Mouse (Mus musculus) liver, embryonic 14.5 days (tissue): Measurements from ENCODE around the gene Tspan11. TPM values are rescaled to one million over a fixed set of nuclear protein-coding genes. Genes with fewer than 3 reads are reported as not detected.

Experiments used
- ATAC-seq: fragments of 200-750 bp; cut with Nextera tagmentation; 2 replicates; pipeline ENCODE4 v1.8.0; 2017; ENCODE audit warnings: moderate number of reproducible peaks, mild to moderate bottlenecking, moderate library complexity; ENCODE audit not compliant: insufficient read depth
- DNase-seq, 3 experiments: peaks; one replicate each; pipeline ENCODE4 v3.0.0-alpha.2; 2012 to 2013; ENCODE audit warnings: low read depth in 3 of 3, low spot score in 3 of 3
- H3K27ac ChIP-seq: fragments of 300-500 bp; sonication (generic); 2 replicates; pipeline ENCODE4 v1.5.1; 2014; ENCODE audit warnings: moderate library complexity, mild to moderate bottlenecking, control low read depth, inconsistent platforms
- H3K27me3 ChIP-seq: fragments of 300-500 bp; sonication (generic); 2 replicates; pipeline ENCODE4 v1.6.1; 2014; ENCODE audit warnings: mild to moderate bottlenecking, low read length, moderate library complexity; ENCODE audit not compliant: control insufficient read depth, insufficient read depth
- H3K36me3 ChIP-seq: fragments of 300-500 bp; sonication (generic); replicated peaks from 2 replicates; pipeline ENCODE4 v1.6.1; 2014; ENCODE audit warnings: low read depth; ENCODE audit not compliant: control insufficient read depth, insufficient read depth
- H3K4me1 ChIP-seq, 2 experiments: fragments of 200-500 bp in 1 of 2; fragments of 300-500 bp in 1 of 2; sonication (generic) in 1 of 2; replicated peaks; 2 replicates each; pipeline ENCODE4 v1.6.1; 2012 to 2014; ENCODE audit warnings: antibody characterized with exemption in 1 of 2, inconsistent platforms in 1 of 2, low read length in 1 of 2; ENCODE audit not compliant: control insufficient read depth in 2 of 2, insufficient read depth in 2 of 2
- H3K4me2 ChIP-seq: fragments of 300-500 bp; sonication (generic); 2 replicates; pipeline ENCODE4 v1.6.1; 2014; ENCODE audit warnings: low read depth, mild to moderate bottlenecking, control low read depth, moderate library complexity
- H3K4me3 ChIP-seq, 2 experiments: fragments of 200-500 bp in 1 of 2; fragments of 300-500 bp in 1 of 2; sonication (generic) in 1 of 2; 2 replicates each; pipeline ENCODE4 v1.5.1; 2012 to 2014; ENCODE audit warnings: low read depth in 2 of 2, low read length in 2 of 2, mild to moderate bottlenecking in 2 of 2, control low read depth in 1 of 2, inconsistent platforms in 1 of 2, moderate library complexity in 1 of 2; ENCODE audit not compliant: insufficient read depth in 1 of 2
- H3K9ac ChIP-seq: fragments of 300-500 bp; sonication (generic); replicated peaks from 2 replicates; pipeline ENCODE4 v1.6.1; 2014; ENCODE audit warnings: mild to moderate bottlenecking, control low read depth, moderate library complexity
- H3K9me3 ChIP-seq: fragments of 300-500 bp; sonication (generic); 2 replicates; pipeline ENCODE4 v1.6.1; 2016; ENCODE audit warnings: low read length, mixed read lengths; ENCODE audit not compliant: control insufficient read depth
- CTCF ChIP-seq: IDR thresholded peaks from 2 replicates; pipeline ENCODE4 v1.5.1; 2016; ENCODE audit warnings: antibody characterized with exemption, low read depth, control low read depth
- EP300 ChIP-seq: IDR thresholded peaks from 2 replicates; pipeline ENCODE4 v1.6.1; 2016; ENCODE audit warnings: antibody characterized with exemption, low read depth
- WGBS: fragments of 180-500 bp; shearing (Covaris S2); extraction: QIAGEN DNeasy Blood & Tissue Kit; methylation state at CpG from one replicate; pipeline ENCODE4 v1.1.7; 2014; ENCODE audit not compliant: insufficient replicate concordance; 5-methylcytosine and 5-hydroxymethylcytosine counted together
- polyA plus RNA-seq, 2 experiments: library from polyadenylated mRNA; depleted of rRNA in 1 of 2; stranded (reverse) in 1 of 2; unstranded in 1 of 2; fragments of >200 nt; fragmentation: Nextera tagmentation in 1 of 2; extraction: Ambion mirVana in 1 of 2; gene quantifications; 2 replicates each; pipeline versions ENCODE4 v1.2.1 to v1.2.3; 2012 to 2014

The Tspan11 gene
- polyA plus RNA-seq, 2 experiments: 0.07 to 0.23 TPM

DNA sequence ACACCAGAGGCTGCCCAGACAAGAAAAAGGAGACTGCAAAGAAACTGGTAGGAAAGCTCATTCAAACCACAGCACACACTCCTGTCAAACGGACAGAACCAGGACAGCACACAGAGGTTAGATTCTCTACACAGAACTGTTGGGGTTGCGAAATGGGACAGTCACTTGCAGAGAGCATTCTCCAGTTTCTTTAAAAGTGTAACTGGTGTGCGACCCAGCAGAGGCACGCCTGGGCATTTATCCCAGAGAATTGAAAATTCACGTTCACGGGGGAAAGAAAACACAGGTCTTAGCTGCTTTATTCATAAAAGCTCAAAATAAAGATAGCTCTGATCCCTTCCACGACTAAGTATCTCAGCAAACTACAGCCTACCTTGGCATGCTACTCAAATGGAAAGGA lies 18.3 kb upstream of the Tspan11 start:
- Histone ChIP-seq H3K36me3 (no peaks in the 10 kb centered on the region), H3K9me3 (no peaks in the 10 kb centered on the region), H3K27me3 (no peaks in the 10 kb centered on the region), H3K4me3 (no peak overlapping the region), H3K4me1 (no peaks in the 10 kb centered on the region), H3K27ac (no peak overlapping the region), H3K4me2 (no peak overlapping the region), H3K9ac (no peak overlapping the region)
- ATAC-seq (no peak), DNase-seq (no peak)
- TF ChIP-seq EP300 (no peak), CTCF (no peak)
- 59% methylated on average over 7 of the region's 7 CpGs for WGBS

DNA sequence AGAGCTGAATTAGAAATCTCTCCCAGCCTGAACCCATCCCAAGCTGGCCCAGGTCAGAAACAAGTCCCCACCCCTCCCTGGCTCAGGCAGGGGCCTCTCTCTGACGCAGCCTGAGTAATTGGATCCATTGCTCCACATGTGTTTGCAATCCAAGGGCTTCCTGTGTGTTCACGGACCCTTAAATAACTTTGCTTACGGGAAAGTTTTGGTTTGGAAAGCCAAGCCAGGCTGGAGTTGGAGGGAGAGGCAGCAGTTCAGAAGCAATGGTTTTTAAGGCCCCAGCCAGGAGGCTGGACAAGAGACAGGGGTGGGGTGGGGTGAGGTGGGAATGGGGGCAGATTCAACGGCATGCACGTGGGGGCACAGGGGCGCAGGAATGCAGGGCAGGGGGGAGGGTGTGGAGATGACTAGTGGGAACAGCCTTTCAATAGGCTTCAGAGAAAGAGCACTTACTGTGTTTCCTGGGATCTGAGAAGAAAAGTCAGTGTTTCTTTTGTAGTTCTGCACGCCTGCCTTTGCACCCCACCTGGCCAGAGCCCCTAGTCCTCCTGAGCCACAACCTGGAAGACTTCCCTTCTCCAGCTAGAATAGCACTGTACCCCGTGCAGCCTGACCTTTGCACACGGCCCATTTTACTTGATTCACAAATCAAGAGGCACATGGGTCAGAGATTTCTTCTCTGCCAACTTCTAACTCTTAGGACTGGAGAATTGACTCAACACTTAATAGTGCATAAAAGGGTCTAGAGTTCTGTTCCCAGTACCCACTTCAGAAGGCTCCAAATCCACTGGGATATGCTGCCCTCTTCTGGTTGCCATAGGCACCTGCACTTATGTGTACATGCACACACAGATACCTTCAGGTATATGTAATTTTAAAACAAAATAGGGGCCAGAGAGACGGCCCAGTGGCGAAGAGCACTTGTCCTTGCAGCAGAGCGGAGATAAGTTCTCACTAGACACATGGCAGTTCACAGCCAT lies 16.8 kb upstream of the Tspan11 start:
- Histone ChIP-seq H3K4me1 (no peaks in the 10 kb centered on the region), H3K9ac (no peak overlapping the region), H3K27me3 (no peaks in the 10 kb centered on the region), H3K4me3 (no peak overlapping the region), H3K9me3 (no peaks in the 10 kb centered on the region), H3K36me3 (no peaks in the 10 kb centered on the region), H3K27ac (no peak overlapping the region), H3K4me2 (no peak overlapping the region)
- TF ChIP-seq EP300 (no peak), CTCF (no peak)
- WGBS: 64% methylated on average over 12 of the region's 12 CpGs
- ATAC-seq (no peak), DNase-seq (no peak)

DNA sequence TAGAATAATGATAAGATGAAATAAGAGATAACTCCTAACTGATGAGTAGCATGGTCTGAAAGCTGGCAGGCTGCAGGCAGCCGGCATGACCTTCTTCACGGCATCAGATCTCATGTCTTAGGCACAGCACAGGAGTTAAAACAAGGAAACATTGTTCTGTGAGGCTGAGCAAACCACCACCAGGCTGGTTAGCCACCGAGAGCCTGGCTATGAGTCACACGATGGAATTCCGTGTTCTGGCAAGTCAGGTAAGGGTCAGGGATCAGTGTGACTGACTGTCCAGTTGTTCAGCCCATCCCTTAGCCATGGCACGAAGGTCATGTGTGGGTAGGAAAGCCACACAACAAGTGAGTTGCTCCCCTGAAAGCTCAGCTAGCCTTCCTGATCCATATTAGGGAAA lies 16.0 kb upstream of the Tspan11 start:
- H3K9me3 ChIP-seq: no peaks in the 10 kb centered on the region
- H3K27ac ChIP-seq: no peak overlapping the region
- H3K4me2 ChIP-seq: no peak overlapping the region
- DNase-seq (no peak), ATAC-seq (no peak)
- WGBS: 60% methylated on average over 6 of the region's 6 CpGs
- no peak for TF ChIP-seq EP300
- no peak for TF ChIP-seq CTCF
- H3K36me3 ChIP-seq: no peaks in the 10 kb centered on the region
- H3K4me1 ChIP-seq: no peaks in the 10 kb centered on the region
- H3K27me3 ChIP-seq: no peaks in the 10 kb centered on the region
- H3K4me3 ChIP-seq: no peak overlapping the region
- H3K9ac ChIP-seq: no peak overlapping the region

DNA sequence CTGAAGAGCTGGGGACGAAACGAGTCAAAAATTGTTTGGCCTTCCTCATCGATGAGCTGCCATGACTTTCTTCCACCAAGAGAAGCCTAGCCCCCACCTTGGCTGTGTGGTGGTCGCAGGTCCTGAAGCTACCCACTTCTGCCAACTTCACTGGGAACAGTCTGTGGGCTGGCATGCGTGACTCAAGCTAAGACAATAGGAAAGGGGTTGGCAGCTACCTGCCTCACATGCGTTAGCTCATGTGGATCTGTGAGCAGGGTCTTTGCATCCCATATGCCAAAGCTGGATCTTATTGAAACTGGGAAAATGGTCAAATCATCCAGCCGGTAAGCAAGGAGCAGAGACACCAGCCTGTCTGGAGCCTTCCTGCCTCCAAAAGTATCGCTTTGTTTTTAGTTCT lies 14.8 kb upstream of the Tspan11 start:
- Histone ChIP-seq H3K36me3 (no peaks in the 10 kb centered on the region), H3K9ac (no peak overlapping the region), H3K4me1 (no peaks in the 10 kb centered on the region), H3K4me2 (no peak overlapping the region), H3K27ac (no peak overlapping the region), H3K4me3 (no peak overlapping the region), H3K27me3 (no peaks in the 10 kb centered on the region), H3K9me3 (no peaks in the 10 kb centered on the region)
- no peak for ATAC-seq
- TF ChIP-seq EP300 (no peak), CTCF (no peak)
- WGBS: 69% methylated on average over 8 of the region's 8 CpGs
- DNase-seq: no peak

DNA sequence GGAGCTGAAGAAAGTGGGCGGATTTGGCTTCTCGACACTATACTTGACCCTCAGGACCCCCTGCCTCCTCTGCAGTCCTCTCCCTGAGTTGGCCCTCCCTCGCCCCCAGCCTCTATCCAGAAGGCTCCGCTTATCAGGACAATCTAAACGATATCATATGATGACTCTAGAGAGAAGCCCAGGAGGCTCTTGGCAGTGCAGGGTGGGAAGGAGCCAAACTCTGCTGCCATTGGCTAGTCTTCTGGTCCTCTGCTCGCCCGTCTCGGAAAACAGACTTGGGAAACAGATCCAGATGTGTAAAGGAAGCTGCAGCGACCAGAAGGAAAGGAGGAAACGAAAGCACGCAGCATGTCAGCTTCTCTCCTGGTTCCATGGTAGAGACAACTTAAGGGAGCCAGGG lies 11.5 kb upstream of the Tspan11 start:
- TF ChIP-seq CTCF (no peak), EP300 (no peak)
- Histone ChIP-seq H3K9ac (no peak overlapping the region), H3K9me3 (no peaks in the 10 kb centered on the region), H3K27me3 (no peaks in the 10 kb centered on the region), H3K4me3 (no peak overlapping the region), H3K36me3 (no peaks in the 10 kb centered on the region), H3K4me2 (no peak overlapping the region), H3K4me1 (no peaks in the 10 kb centered on the region), H3K27ac (no peak overlapping the region)
- DNase-seq: no peak
- WGBS: 56% methylated on average over 11 of the region's 11 CpGs
- ATAC-seq: no peak
